Mouse (Mus musculus) ES-Bruce4 (cell line): ENCODE data around the gene Gm36210. TPM values are rescaled to one million over a fixed set of nuclear protein-coding genes. Genes with fewer than 3 reads are reported as not detected.
A peak's percentile ranks its signal among the peaks of the same experiment; 100 is the strongest.
"Not testable (repeated sequence)": the region's sequence is repeated elsewhere in the genome, so short reads cannot be mapped to it uniquely, and the experiment has no call there.

Experiments
- H3K27ac ChIP-seq: 2 replicates; pipeline ENCODE4 v1.5.1; 2012; ENCODE audit warnings: low read length, inconsistent platforms; ENCODE audit not compliant: insufficient read depth
- H3K27me3 ChIP-seq: 2 replicates; pipeline ENCODE4 v1.6.1; 2012; ENCODE audit warnings: mild to moderate bottlenecking, low read length, inconsistent platforms; ENCODE audit not compliant: control insufficient read depth, poor library complexity, insufficient read depth, severe bottlenecking
- H3K36me3 ChIP-seq: 2 replicates; pipeline ENCODE4 v1.6.1; 2012; ENCODE audit warnings: inconsistent platforms, mild to moderate bottlenecking, low read length, moderate library complexity; ENCODE audit not compliant: control insufficient read depth, poor library complexity, insufficient read depth, severe bottlenecking
- H3K4me1 ChIP-seq: one replicate; pipeline ENCODE4 v1.8.1; 2011; ENCODE audit warnings: low read length; ENCODE audit not compliant: control insufficient read depth, insufficient read depth
- H3K4me3 ChIP-seq: 2 replicates; pipeline ENCODE4 v1.5.1; 2011; ENCODE audit warnings: low read depth, mild to moderate bottlenecking, low read length
- H3K9ac ChIP-seq: 2 replicates; pipeline ENCODE4 v1.6.1; 2012; ENCODE audit warnings: low read depth, mild to moderate bottlenecking, inconsistent platforms; ENCODE audit not compliant: poor library complexity, severe bottlenecking
- H3K9me3 ChIP-seq: replicated peaks from 2 replicates; pipeline ENCODE4 v1.6.1; 2012; ENCODE audit warnings: mild to moderate bottlenecking, low read length, inconsistent platforms; ENCODE audit not compliant: control insufficient read depth, poor library complexity, insufficient read depth, severe bottlenecking
- CTCF ChIP-seq: IDR thresholded peaks from one replicate; pipeline ENCODE4 v1.8.1; 2011; ENCODE audit warnings: low read depth, low read length
- EP300 ChIP-seq: IDR thresholded peaks from 2 replicates; pipeline ENCODE4 v1.6.1; 2011; ENCODE audit warnings: low read depth, low read length; ENCODE audit not compliant: insufficient read depth
- POLR2A ChIP-seq: IDR thresholded peaks from one replicate; pipeline ENCODE4 v1.8.1; 2011; ENCODE audit warnings: low read length; ENCODE audit not compliant: insufficient read depth
- polyA plus RNA-seq: library from polyadenylated mRNA; stranded (reverse); fragments of >200 nt; gene quantifications from 2 replicates; pipeline ENCODE4 v1.2.4, GENCODE M21; 2011; ENCODE audit warnings: low read depth; ENCODE audit not compliant: missing spikeins, insufficient read depth, insufficient read length

The Gm36210 gene
- polyA plus RNA-seq, 1 experiment, result 1.1 TPM

GRCm38 (mm10) chr7:4900523-4900851 is 5.8 kb downstream of the Gm36210 start:
- peaks cover 5% of the 10 kb centered on the region for H3K4me1 ChIP-seq
- no peaks in the 10 kb centered on the region for H3K27me3 ChIP-seq
- TF ChIP-seq POLR2A, result no peak
- TF ChIP-seq CTCF, result no peak
- TF ChIP-seq EP300, result no peak
- H3K9me3 ChIP-seq, result no peaks in the 10 kb centered on the region
- H3K4me3 ChIP-seq, result no peak overlapping the region
- H3K27ac ChIP-seq, result peak overlapping the region; percentile 49; the same call in 1 of the 2 replicates
- H3K36me3 ChIP-seq, result no peaks in the 10 kb centered on the region
- H3K9ac ChIP-seq, result peak overlapping the region; percentile 37; the same call in 1 of the 2 replicates

- Histone ChIP-seq H3K9ac (peak overlapping the region; percentile 40), H3K27ac (peak overlapping the region; percentile 49; the same call in 1 of the 2 replicates)
Measured at GRCm38 (mm10) chr7:4899649-4900522, 6.4 kb downstream of the Gm36210 start.

GRCm38 (mm10) chr7:4898851-4899648 is 7.3 kb downstream of the Gm36210 start:
- TF ChIP-seq POLR2A, result no peak
- TF ChIP-seq EP300, result no peak
- TF ChIP-seq CTCF, result no peak
- H3K4me3 ChIP-seq, result peak overlapping the region; percentile 14; the same call in 1 of the 2 replicates
- H3K9me3 ChIP-seq, result no peaks in the 10 kb centered on the region
- H3K4me1 ChIP-seq, result peaks cover 8% of the 10 kb centered on the region
- H3K27ac ChIP-seq, result no peak overlapping the region
- H3K36me3 ChIP-seq, result no peaks in the 10 kb centered on the region
- peak overlapping the region; percentile 40 for H3K9ac ChIP-seq
- H3K27me3 ChIP-seq, result no peaks in the 10 kb centered on the region

More at GRCm38 (mm10) chr7:4899649-4900522, 6.4 kb downstream of the Gm36210 start:
- H3K36me3 ChIP-seq, result no peaks in the 10 kb centered on the region
- H3K27me3 ChIP-seq, result no peaks in the 10 kb centered on the region
- H3K4me1 ChIP-seq, result peaks cover 5% of the 10 kb centered on the region
- TF ChIP-seq POLR2A (no peak), EP300 (no peak), CTCF (no peak)
- no peaks in the 10 kb centered on the region for H3K9me3 ChIP-seq
- peak overlapping the region; percentile 14; the same call in 1 of the 2 replicates for H3K4me3 ChIP-seq

- Histone ChIP-seq H3K36me3 (no peaks in the 10 kb centered on the region), H3K27ac (0 out of 2 replicates have a peak overlapping the region, but pooled peaks have one; percentile 13), H3K4me3 (no peak overlapping the region), H3K9ac (no peak overlapping the region), H3K9me3 (no peaks in the 10 kb centered on the region), H3K4me1 (peaks cover 8% of the 10 kb centered on the region), H3K27me3 (no peaks in the 10 kb centered on the region)
- TF ChIP-seq EP300 (peak; percentile 81; the same call in 1 of the 2 replicates), POLR2A (no peak), CTCF (no peak)
Measured at GRCm38 (mm10) chr7:4895186-4895585, 11.1 kb downstream of the Gm36210 start.

GRCm38 (mm10) chr7:4886680-4887079 is 19.6 kb downstream of the Gm36210 start:
- no peak overlapping the region for H3K4me3 ChIP-seq
- H3K9ac ChIP-seq, result no peak overlapping the region
- no peaks in the 10 kb centered on the region; the same call in 1 of the 2 replicates for H3K9me3 ChIP-seq
- H3K27me3 ChIP-seq, result no peaks in the 10 kb centered on the region
- TF ChIP-seq POLR2A (no peak), CTCF (no peak), EP300 (no peak)
- no peak overlapping the region for H3K27ac ChIP-seq
- H3K36me3 ChIP-seq, result no peaks in the 10 kb centered on the region; the same call in 1 of the 2 replicates
- H3K4me1 ChIP-seq, result no peaks in the 10 kb centered on the region

GRCm38 (mm10) chr7:4879036-4879435 is 27.3 kb downstream of the Gm36210 start:
- not testable (repeated sequence) for H3K9ac ChIP-seq, H3K9me3 ChIP-seq, H3K4me3 ChIP-seq, H3K27ac ChIP-seq, H3K36me3 ChIP-seq, H3K4me1 ChIP-seq, H3K27me3 ChIP-seq
